Mouse (Mus musculus) myocyte (in vitro differentiated cells): Measurements from ENCODE around the gene Tbc1d25.

Experiments
- POLR2A ChIP-seq: IDR thresholded peaks from one replicate; pipeline ENCODE4 v1.6.1; 2011; ENCODE audit warnings: low read depth, mild to moderate bottlenecking, control low read depth, moderate library complexity; ENCODE audit not compliant: insufficient read length
- TCF12 ChIP-seq: IDR thresholded peaks from one replicate; pipeline ENCODE4 v1.6.1; 2011; ENCODE audit warnings: mild to moderate bottlenecking, control low read depth; ENCODE audit not compliant: poor library complexity, insufficient read depth, severe bottlenecking
- USF1 ChIP-seq: IDR thresholded peaks from one replicate; pipeline ENCODE4 v1.6.1; 2011; ENCODE audit warnings: low read depth, mild to moderate bottlenecking, control low read depth, moderate library complexity

DNA sequence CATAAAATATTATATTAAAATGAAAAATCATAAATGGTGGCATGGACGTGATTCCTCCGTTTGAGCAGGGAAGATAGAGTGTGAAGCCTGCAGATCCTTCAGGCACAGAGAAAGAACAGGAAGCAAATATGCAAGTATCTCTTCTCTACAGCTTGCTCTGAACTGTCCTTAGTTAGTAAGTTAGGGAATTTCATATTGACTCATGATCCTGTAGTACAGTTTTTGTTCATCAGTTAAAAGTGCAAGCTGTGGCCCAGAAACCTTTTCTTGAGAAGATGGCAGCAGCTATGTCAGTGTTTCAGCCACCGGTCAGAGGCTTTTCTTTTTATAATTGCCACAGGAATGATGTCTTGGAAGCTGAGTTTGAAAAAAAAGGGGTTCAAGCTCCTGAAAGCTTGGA lies 71.0 kb downstream of the Tbc1d25 start:
- TF ChIP-seq POLR2A (no peak), USF1 (no peak), TCF12 (no peak)
